Mouse (Mus musculus) limb, embryonic 14.5 days (tissue): ENCODE results near the gene Bub1. TPM values are rescaled to one million over a fixed set of nuclear protein-coding genes. Genes with fewer than 3 reads are reported as not detected.

Experiments
- ATAC-seq: fragments of 200-750 bp; cut with Nextera tagmentation; 2 replicates; pipeline ENCODE4 v1.8.0; 2017; ENCODE audit warnings: low read depth, moderate number of reproducible peaks, moderate TSS enrichment; ENCODE audit not compliant: low FRiP score
- DNase-seq: peaks from one replicate; pipeline ENCODE4 v3.0.0-alpha.2; 2015; ENCODE audit warnings: low spot score
- H3K27ac ChIP-seq: fragments of 300-500 bp; sonication (generic); replicated peaks from 2 replicates; pipeline ENCODE4 v1.5.1; 2014; ENCODE audit warnings: low read depth, mild to moderate bottlenecking, low read length, moderate library complexity, mixed read lengths
- H3K27me3 ChIP-seq: fragments of 300-500 bp; sonication (generic); 2 replicates; pipeline ENCODE4 v1.6.1; 2014; ENCODE audit warnings: low read length, mixed read lengths; ENCODE audit not compliant: control insufficient read depth, insufficient read depth
- H3K36me3 ChIP-seq: fragments of 300-500 bp; sonication (generic); 2 replicates; pipeline ENCODE4 v1.6.1; 2014; ENCODE audit warnings: mild to moderate bottlenecking, low read length, moderate library complexity, mixed read lengths; ENCODE audit not compliant: control insufficient read depth, insufficient read depth
- H3K4me1 ChIP-seq: fragments of 300-500 bp; sonication (generic); 2 replicates; pipeline ENCODE4 v1.6.1; 2014; ENCODE audit warnings: antibody characterized with exemption, low read length, mixed read lengths; ENCODE audit not compliant: control insufficient read depth, insufficient read depth
- H3K4me2 ChIP-seq: fragments of 300-500 bp; sonication (generic); replicated peaks from 2 replicates; pipeline ENCODE4 v1.6.1; 2014; ENCODE audit warnings: low read depth, mild to moderate bottlenecking, low read length, moderate library complexity; ENCODE audit not compliant: severe bottlenecking
- H3K4me3 ChIP-seq: fragments of 300-500 bp; sonication (generic); replicated peaks from 2 replicates; pipeline ENCODE4 v1.5.1; 2014; ENCODE audit warnings: low read length
- H3K9ac ChIP-seq: fragments of 300-500 bp; sonication (generic); 2 replicates; pipeline ENCODE4 v1.6.1; 2014; ENCODE audit warnings: mild to moderate bottlenecking, low read depth, low read length, moderate library complexity; ENCODE audit not compliant: severe bottlenecking
- H3K9me3 ChIP-seq: fragments of 300-500 bp; sonication (generic); 2 replicates; pipeline ENCODE4 v1.6.1; 2016; ENCODE audit warnings: low read length; ENCODE audit not compliant: control insufficient read depth
- POLR2A ChIP-seq: fragments of 200-500 bp; IDR thresholded peaks from 2 replicates; pipeline ENCODE4 v1.8.0; 2012; ENCODE audit warnings: inconsistent platforms, mild to moderate bottlenecking, moderate library complexity, borderline replicate concordance; ENCODE audit not compliant: insufficient read depth, insufficient read length; ENCODE audit errors: extremely low read depth
- WGBS: fragments of 180-500 bp; shearing (Covaris S2); extraction: QIAGEN DNeasy Blood & Tissue Kit; methylation state at CpG from one replicate; pipeline ENCODE4 v1.1.7; 2014; 5-methylcytosine and 5-hydroxymethylcytosine counted together
- polyA plus RNA-seq, 2 experiments: library from polyadenylated mRNA; depleted of rRNA in 1 of 2; stranded (reverse) in 1 of 2; unstranded in 1 of 2; fragments of >200 nt; fragmentation: Nextera tagmentation in 1 of 2; extraction: Ambion mirVana in 1 of 2; gene quantifications; 2 replicates each; pipeline versions ENCODE4 v1.2.1 to v1.2.3; 2012 to 2014

Bub1 gene
- polyA plus RNA-seq, 2 experiments = 17.3 to 28.4 TPM

DNA sequence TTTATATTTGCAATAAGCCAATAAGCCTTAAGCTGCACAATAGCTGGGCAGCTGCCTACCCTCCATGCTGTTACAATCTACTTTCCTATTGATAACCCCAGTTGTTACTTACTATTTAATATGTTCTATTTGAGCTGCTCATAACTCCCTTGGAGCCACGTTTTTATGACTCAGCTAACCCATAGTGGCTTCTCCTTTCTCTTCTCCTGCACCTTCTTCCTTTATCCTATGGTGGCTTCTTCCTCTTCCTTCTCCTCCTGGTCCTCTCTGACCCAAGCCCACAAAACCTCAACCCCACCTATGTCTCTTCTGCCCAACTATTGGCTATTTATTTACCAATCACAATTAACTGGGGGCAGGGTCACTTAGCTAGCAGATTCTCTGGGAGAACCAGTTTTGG, 14.9 kb upstream of the Bub1 start:
- Histone ChIP-seq H3K9ac (no peak overlapping the region), H3K36me3 (no peaks in the 10 kb centered on the region), H3K9me3 (no peaks in the 10 kb centered on the region), H3K27ac (no peak overlapping the region), H3K27me3 (no peaks in the 10 kb centered on the region), H3K4me1 (no peaks in the 10 kb centered on the region), H3K4me2 (no peak overlapping the region), H3K4me3 (no peak overlapping the region)
- ATAC-seq = no peak
- no peak for DNase-seq
- WGBS = 29% methylated on average over 1 of the region's 1 CpGs
- no peak for TF ChIP-seq POLR2A

DNA sequence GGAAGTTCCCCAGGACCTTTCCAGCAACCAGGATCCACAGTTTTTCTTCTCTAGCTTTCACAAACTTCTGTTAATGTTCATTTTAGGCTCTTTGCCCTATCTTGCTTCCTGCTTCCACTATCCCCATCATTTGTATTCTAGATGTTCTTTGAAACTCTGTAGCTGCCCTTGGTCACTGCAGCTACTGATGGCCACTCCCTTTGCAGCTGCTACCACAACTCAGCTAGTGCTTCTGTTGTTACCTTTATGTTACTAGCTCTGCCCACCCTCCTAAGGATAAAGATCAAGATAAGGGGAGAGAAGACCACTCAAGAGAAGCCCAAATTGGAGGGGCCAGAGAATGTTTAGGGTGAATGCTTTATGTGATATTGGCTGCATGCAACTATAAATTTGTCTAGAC, 14.3 kb upstream of the Bub1 start:
- no peak overlapping the region for H3K4me2 ChIP-seq
- no peaks in the 10 kb centered on the region for H3K4me1 ChIP-seq
- DNase-seq (no peak), ATAC-seq (no peak)
- TF ChIP-seq POLR2A = no peak
- H3K4me3 ChIP-seq = no peak overlapping the region
- no peaks in the 10 kb centered on the region for H3K36me3 ChIP-seq
- no peak overlapping the region for H3K27ac ChIP-seq
- no peak overlapping the region for H3K9ac ChIP-seq
- H3K9me3 ChIP-seq = no peaks in the 10 kb centered on the region
- H3K27me3 ChIP-seq = no peaks in the 10 kb centered on the region

DNA sequence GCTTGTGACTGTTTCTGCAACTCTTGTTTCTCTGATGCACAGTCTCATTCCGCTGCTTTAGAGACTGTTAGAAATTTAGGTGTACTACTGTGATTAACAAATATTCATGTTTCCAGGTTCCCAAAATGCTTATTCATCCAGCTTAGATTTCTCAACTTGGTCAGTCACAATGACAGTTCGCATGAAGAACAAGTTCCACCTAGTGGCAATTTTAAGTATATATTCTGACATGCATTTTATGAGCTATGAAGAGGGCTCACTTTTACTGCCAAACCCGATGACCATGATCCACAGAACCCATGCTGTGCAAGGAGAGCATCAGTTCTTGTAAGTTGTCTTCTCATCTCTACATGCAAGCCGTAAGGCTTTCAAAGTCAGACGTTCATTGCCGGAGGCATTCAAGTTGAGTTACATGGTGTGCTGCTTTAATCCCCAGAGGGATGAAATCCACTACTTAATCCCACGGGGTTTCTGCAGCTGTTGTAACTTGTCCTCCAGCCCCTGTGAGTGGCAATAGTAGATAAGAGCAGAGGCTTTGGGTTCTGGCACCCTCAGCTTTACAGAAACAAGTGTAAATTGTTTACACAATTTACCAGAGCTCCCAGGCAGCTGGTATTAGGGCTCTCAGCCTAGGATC, 13.8 kb upstream of the Bub1 start:
- H3K9ac ChIP-seq = no peak overlapping the region
- H3K4me3 ChIP-seq = no peak overlapping the region
- H3K36me3 ChIP-seq = no peaks in the 10 kb centered on the region
- H3K27ac ChIP-seq = no peak overlapping the region
- no peak overlapping the region for H3K4me2 ChIP-seq
- ATAC-seq (no peak), DNase-seq (peak; percentile 11)
- no peaks in the 10 kb centered on the region for H3K9me3 ChIP-seq
- 37% methylated on average over 7 of the region's 7 CpGs for WGBS
- H3K27me3 ChIP-seq = no peaks in the 10 kb centered on the region
- H3K4me1 ChIP-seq = no peaks in the 10 kb centered on the region
- no peak for TF ChIP-seq POLR2A

- no peak overlapping the region for H3K27ac ChIP-seq
- no peak for ATAC-seq
- H3K4me2 ChIP-seq = no peak overlapping the region
- no peak for DNase-seq
- no peaks in the 10 kb centered on the region for H3K4me1 ChIP-seq
- H3K9me3 ChIP-seq = no peaks in the 10 kb centered on the region
- TF ChIP-seq POLR2A = no peak
- no peaks in the 10 kb centered on the region for H3K36me3 ChIP-seq
- H3K4me3 ChIP-seq = no peak overlapping the region
- no peak overlapping the region for H3K9ac ChIP-seq
- WGBS = 78% methylated on average over 3 of the region's 3 CpGs
- H3K27me3 ChIP-seq = peaks cover 19% of the 10 kb centered on the region
These were observed 10.8 kb upstream of the Bub1 start for GRCm38 (mm10) chr2:127842421-127842820.

DNA sequence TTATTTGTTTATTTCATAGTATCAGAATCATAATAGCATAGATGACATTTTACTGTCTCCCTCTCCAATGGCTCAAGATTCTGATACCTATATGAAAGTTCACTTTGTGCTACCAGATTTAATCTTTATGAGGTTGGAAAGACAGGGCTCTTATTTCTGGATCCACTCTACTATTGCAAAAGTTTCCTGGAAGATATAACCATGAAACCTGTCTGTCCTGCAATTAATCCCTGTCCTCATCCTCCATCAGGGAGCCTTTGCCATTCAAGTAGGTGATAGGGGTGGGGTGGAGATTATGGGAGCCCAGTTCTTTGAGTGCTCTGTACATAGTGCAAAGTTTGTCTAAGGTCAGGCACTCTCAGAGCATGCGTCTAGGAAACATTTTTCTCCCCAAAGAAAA, 9.7 kb upstream of the Bub1 start:
- ATAC-seq (no peak), DNase-seq (no peak)
- no peak overlapping the region for H3K9ac ChIP-seq
- peaks cover 19% of the 10 kb centered on the region for H3K27me3 ChIP-seq
- TF ChIP-seq POLR2A = no peak
- 84% methylated on average over 1 of the region's 1 CpGs for WGBS
- no peaks in the 10 kb centered on the region for H3K9me3 ChIP-seq
- no peak overlapping the region for H3K4me3 ChIP-seq
- H3K4me1 ChIP-seq = no peaks in the 10 kb centered on the region
- no peak overlapping the region for H3K27ac ChIP-seq
- no peak overlapping the region for H3K4me2 ChIP-seq
- no peaks in the 10 kb centered on the region for H3K36me3 ChIP-seq

DNA sequence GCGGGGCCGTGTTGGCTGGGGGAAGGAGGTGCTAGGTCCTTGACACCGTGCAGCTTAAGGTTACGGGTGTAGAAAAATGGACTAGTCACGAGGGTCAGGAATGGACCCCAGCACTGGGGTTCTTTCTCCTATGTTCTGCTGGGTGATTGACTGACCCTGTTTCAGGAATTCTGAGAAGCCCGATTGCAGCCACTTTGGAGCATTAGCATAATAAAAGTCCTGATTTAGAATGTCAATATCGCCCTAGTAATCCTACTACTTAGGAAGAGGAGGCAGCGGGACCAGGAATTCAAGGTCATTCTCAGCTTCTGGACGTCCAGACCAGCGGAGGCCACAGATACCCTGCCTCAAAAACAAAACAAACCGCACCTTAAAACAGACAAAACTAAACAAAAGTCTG, 7.8 kb upstream of the Bub1 start:
- ATAC-seq (no peak), DNase-seq (no peak)
- no peak overlapping the region for H3K4me3 ChIP-seq
- H3K36me3 ChIP-seq = no peaks in the 10 kb centered on the region
- no peak overlapping the region for H3K27ac ChIP-seq
- WGBS = 21% methylated on average over 11 of the region's 11 CpGs
- no peak overlapping the region for H3K4me2 ChIP-seq
- H3K4me1 ChIP-seq = no peaks in the 10 kb centered on the region
- TF ChIP-seq POLR2A = no peak
- no peaks in the 10 kb centered on the region for H3K9me3 ChIP-seq
- peaks cover 19% of the 10 kb centered on the region for H3K27me3 ChIP-seq
- H3K9ac ChIP-seq = no peak overlapping the region
